Mouse (Mus musculus): ENCODE measurements around the gene Rbm33.

The Rbm33 gene

GRCm38 (mm10) chr5:28316722-28317245, at the start of gene Rbm33:
Gene Rbm33 (plus strand): TSS chr5:28317121.
- in situ Hi-C loops (cut with MboI, MseI) = no loop called here

GRCm38 (mm10) chr5:28267576-28267975, 49.3 kb upstream of the Rbm33 start:
- in situ Hi-C loops (cut with MboI, MseI) = no loop called here

DNA sequence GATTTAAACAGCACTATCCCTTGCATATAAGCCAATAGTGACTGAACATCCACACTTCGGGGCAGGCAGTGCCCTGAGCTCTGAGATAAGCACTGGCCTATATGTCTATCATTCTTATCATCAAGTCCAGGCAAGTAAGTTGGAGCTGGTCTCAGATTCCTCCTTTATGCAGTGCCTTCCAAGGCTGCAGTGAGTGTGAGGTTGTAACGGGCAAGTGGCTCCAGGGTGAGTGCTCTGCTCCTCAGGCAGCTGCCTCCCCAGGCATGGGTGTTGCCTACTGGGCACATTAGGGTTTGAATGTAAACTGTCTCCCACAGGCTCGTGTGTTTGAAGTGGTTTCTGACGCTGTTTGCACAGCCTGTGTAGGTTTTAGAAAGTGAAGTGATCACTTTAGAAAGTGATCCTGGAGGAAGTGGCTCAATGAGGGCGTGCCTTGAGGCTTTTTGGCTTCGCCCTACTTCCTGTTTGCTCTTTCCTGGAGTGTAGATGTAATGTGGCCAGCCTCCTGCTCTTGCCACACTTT, 47.4 kb upstream of the Rbm33 start:
- in situ Hi-C loops (cut with MboI, MseI) = no loop called here

- in situ Hi-C loops (cut with MboI, MseI) = loop anchor here in 1 of 2 experiments (10.0 kb wide), 1 partner anchor 772 kb away; no protein-coding TSS in a partner anchor
Observed at GRCm38 (mm10) chr5:28272836-28273235, 44.1 kb upstream of the Rbm33 start.

DNA sequence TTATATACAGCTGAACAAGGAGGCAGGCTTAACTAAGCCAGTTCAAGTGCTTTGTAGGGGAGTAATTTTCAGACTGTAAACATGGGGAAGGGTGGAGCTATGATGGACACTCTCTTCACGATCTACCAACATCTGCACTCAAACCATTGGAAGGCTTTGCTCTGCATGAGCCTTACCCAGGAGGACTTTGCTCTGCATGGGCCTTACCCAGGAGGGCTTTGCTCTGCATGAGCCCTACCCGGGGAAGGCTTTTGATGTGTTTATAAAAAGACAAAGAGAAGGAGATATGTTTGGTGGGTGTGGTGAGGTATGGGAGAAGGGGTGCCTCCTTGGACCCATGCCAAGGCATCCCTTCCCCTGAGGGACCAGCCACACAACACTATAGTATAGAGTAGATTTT, 39.6 kb upstream of the Rbm33 start:
- in situ Hi-C loops (cut with MboI, MseI) = loop anchor here in 1 of 2 experiments (10.0 kb wide), 1 partner anchor 768 kb away; no protein-coding TSS in a partner anchor

DNA sequence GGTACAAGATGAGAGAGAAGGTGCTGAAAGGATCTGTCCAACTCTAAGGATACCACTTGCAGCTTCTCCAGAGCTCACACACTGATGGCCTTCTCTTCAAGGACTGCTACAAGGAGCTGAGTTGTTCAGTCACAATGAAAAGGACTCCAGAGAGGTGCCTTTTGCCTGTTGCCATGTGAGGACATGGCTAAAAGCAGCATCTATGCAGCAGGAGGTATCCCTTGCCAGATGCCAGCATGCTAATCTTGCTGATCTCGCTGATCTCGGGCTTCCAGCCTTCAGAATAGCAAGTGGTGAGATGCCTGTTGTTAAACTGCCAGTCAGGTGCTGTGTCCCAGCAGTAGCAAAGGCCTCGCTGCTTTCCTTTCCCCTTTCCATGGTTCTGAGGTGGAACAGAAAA, 27.8 kb upstream of the Rbm33 start:
- in situ Hi-C loops (cut with MboI, MseI) = loop anchor here in 1 of 2 experiments (5.0 kb wide), 1 partner anchor 98 kb away; no protein-coding TSS in a partner anchor

DNA sequence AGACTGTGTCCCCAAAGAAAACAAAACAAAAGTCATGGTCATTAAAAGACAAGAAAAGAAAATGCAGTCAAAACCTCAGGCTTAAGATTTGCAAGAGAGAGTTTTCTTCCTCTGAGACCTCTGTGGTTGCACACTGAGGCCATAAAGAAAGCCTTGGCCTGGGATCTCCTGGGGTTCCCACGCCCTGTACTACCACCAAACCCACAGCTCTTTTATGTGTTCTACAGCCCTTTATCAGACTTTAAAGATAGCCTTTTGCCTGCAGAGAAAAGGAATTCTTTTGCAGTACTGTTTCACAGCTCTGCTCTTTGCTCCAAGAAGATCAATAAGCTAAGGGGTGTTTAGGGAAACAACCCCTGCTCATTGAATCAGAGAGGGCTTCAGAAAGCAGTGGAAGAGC, 26.3 kb upstream of the Rbm33 start:
- in situ Hi-C loops (cut with MboI, MseI) = no loop called here

- in situ Hi-C loops (cut with MboI, MseI) = no loop called here
Observed at GRCm38 (mm10) chr5:28291118-28291850, 25.6 kb upstream of the Rbm33 start.

- in situ Hi-C loops (cut with MboI, MseI) = no loop called here
Observed at GRCm38 (mm10) chr5:28292281-28292680, 24.6 kb upstream of the Rbm33 start.

DNA sequence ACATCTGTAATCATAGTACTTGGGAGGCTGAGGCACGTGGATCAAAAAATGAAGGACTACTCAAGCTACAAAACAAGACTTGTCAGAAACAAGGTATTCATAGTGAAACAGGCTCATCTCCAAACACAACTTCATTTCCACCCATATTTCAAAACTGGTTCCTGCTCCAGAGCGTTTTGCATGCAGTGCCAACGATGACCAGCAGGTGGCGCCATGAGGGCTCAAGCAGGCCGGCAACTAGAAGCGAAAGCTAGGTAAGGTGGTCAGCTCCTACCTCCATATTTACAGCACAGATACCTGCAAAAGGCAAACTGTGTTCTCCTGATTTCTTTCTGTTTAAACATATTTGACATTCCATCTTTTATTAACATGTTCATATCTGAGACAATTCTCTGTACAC, 22.9 kb upstream of the Rbm33 start:
- in situ Hi-C loops (cut with MboI, MseI) = no loop called here

DNA sequence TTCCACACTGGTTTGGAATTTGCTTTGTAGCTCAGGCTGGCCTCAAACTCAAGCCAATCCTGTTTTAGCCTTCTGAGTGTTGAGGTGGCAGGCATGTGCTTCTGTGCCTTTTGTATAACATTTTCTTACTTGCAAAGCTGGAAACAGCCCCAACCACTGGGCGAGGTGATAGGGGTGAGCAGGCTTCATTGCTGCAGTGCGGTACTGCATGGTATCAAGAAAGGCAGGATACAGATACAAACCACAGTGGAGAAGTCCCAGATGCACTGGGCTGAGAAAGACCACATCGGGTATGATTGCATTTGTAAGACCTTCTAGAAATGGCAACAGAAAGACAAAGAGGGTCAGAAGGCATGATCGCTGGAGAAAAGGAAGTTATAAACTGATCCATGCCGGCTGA, 18.8 kb upstream of the Rbm33 start:
- in situ Hi-C loops (cut with MboI, MseI) = loop anchor here in 1 of 2 experiments (5.0 kb wide), 1 partner anchor 89 kb away; no protein-coding TSS in a partner anchor

DNA sequence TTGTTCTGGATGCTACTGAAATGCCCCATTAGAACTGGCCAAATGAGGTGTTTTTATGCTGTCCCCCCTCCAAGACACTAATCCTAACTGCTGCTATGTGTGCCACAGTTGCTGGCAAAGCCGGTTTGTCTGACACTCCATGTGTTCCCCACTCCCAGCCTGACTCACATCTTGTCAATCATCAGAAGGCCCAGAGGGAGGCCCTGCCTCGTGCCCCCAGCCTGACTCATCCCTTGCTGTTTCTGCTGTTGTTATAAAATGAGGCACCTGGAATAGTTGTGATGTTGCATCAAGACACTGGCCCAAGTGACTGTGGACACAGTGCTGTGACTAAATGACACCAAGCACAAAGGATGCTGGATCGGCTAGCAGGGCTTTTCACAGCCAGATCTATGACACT, 18.2 kb upstream of the Rbm33 start:
- in situ Hi-C loops (cut with MboI, MseI) = loop anchor here in 1 of 2 experiments (5.0 kb wide), 1 partner anchor 89 kb away; no protein-coding TSS in a partner anchor

DNA sequence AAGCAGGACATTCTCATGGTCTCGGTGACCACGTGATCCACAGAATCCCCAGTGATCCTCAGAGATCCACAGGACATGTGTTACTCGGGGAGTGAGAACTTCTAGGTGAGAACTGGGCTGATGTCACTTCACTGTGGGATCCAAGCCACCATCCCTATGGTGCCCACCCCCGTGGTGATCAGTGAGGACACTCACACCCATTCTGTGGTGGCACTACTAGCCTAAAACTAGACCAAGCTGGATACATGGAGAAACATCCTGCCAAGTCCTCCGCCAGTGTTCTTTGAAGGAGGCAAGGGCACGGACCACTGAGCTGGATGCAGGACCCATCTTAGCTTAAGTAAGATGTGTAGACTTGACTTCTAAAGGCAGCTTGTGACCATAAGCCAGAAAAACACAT, 17.6 kb upstream of the Rbm33 start:
- in situ Hi-C loops (cut with MboI, MseI) = loop anchor here in 1 of 2 experiments (5.0 kb wide), 1 partner anchor 88 kb away; no protein-coding TSS in a partner anchor

GRCm38 (mm10) chr5:28302671-28303070, 14.2 kb upstream of the Rbm33 start:
- in situ Hi-C loops (cut with MboI, MseI) = loop anchor here in 1 of 2 experiments (10.0 kb wide), 1 partner anchor 892 kb away; the partner anchor contains the start of gene Rnf32

GRCm38 (mm10) chr5:28304551-28304950, 12.4 kb upstream of the Rbm33 start:
- in situ Hi-C loops (cut with MboI, MseI) = loop anchor here in 1 of 2 experiments (10.0 kb wide), 1 partner anchor 890 kb away; the partner anchor contains the start of gene Rnf32

DNA sequence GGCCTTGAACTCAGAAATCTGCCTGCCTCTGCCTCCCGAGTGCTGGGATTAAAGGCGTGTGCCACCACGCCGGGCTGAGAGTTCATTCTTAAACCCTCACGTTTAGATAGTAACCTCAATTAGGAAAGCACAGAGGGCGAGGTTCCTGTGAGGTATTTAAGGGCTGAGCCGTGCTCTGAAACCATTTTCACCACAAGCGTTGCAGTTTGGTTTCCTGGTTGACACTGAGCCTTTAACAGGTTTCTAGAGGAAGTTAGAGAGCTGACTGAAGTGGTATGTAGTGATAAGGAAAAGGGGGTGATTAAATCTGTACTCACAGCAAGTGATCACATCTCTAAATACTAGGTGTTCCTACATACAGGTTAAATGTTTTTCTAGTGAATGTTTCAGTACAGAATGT, 1.4 kb upstream of the Rbm33 start:
- in situ Hi-C loops (cut with MboI, MseI) = no loop called here

- in situ Hi-C loops (cut with MboI, MseI) = no loop called here
Observed at GRCm38 (mm10) chr5:28316151-28316721, 685 bp upstream of the Rbm33 start.

GRCm38 (mm10) chr5:28317253-28317916, 464 bp downstream of the Rbm33 start:
- in situ Hi-C loops (cut with MboI, MseI) = no loop called here

DNA sequence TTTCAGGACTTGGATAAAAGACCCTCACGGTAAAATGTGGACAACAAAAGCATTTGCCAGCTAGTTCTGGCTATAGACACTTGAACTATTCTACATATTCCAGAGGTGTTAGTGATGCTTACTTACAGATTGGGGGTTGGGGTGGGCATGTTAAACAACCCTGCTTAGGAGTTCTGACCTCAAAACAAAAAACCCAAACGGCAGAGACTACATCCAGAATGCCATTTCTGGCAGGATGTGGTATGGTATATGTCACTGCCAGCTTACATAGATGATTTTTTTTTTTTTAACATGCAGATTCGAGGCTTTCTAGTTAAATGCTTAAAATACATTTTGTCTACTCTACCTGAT, 971 bp downstream of the Rbm33 start:
- in situ Hi-C loops (cut with MboI, MseI) = no loop called here

DNA sequence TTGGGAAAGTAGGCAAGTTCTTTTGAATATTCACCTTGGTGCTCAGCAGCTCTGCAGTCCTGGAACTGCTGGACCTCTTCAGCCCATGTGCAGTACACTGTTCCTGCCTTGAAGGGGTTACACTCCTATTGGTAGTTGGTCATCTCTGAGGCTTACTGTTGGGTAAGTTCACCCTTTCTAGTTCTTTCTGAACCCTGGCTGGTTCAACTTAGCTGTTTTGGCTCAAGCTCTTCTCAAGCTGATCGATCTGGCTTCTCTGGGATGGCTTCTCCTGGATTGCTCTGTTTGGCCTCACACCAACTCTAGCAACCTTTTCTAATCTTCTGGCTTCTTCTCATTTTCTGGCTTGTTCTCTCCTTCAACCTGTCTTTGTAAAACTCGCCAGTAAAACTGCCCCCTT, 1.8 kb downstream of the Rbm33 start:
- in situ Hi-C loops (cut with MboI, MseI) = no loop called here

- in situ Hi-C loops (cut with MboI, MseI) = no loop called here
Observed at GRCm38 (mm10) chr5:28321769-28322168, 4.8 kb downstream of the Rbm33 start.

GRCm38 (mm10) chr5:28322189-28322588, 5.3 kb downstream of the Rbm33 start:
- in situ Hi-C loops (cut with MboI, MseI) = no loop called here
